Comparison of ENCODE assay signal across 14 mouse cellular contexts in the genomic region with DNA sequence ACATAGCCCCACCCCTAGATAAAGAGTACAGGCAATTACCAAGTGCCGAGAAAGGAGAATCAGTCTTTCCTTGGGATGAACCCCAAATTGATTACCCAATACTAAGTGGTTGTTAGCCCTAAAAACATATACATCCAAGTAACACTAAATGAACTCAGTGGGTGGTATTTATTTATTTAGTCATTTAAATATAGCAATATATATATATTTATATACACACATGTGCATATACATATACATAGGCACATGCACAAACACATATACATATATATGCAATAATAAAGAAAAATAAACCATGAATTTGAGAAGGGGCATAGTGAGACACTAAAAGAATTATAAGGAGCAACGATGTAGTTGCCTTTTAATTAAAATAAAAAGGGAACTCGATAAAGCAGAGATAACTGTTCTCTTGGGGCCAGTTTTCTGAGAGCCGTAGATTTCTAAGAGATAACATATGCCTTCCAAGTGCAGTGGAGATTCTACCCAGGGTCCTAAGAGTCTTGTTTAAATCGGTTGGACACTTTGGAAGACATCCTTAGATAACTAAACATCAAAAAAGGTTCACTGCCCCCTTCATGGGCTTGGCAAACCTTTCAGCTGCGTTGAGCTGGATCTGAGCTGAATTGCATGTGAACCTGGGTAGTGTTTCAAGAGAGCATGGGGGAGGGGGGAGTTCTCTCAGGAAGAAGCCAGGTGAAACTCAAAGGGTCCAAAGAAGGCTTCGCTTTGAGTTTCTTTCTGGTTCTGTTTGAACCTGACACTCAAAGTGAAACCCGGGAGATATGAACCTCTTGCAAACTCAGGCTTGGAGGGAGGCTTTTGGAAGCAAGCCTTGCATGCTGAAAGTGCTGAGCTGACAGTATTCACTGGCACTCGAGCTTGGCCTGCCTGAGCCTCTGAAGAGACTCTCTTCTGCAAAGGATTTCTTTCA.
DNase-seq lines count a peak whose midpoint lies in the region; ATAC-seq and TF ChIP-seq lines count a peak whose summit lies in the region.
"Had no signal": no experiment of that assay in that cellular context is flagged by ENCODE, and none has a peak within 500 bp of the region (broad histone marks: within the 10 kb centered on the region; RNA-seq: fewer than 3 reads in every experiment).

No protein-coding gene starts in this region.

- DNase-seq in limb, embryonic 10.5 days (ENCODE audit: low spot score), result no peak
- no peak for DNase-seq in CH12.LX (ENCODE audit: extremely low read depth)
- DNase-seq in induced T-regulatory cell, adult 2 months (ENCODE audit: low read depth), result peak; percentile 63
- no peak for DNase-seq in layer of hippocampus, adult 9-11 months
- DNase-seq in gastrocnemius, adult 2 months, result no peak
- no peak for DNase-seq in spleen, adult 18-20 months
- DNase-seq: cerebellum, adult 11-12 months; gastrocnemius, postnatal 25 days had no signal

- H3K4me3 ChIP-seq in limb, embryonic 13.5 days, result no peak overlapping the region
- H3K4me3 ChIP-seq in limb, embryonic 10.5 days, result no peak overlapping the region
- no peak overlapping the region for H3K4me3 ChIP-seq in CH12.LX (replicated peaks in 1 of 3; ENCODE audit: low read depth in 2 of 3, low read length in 2 of 3, poor library complexity in 1 of 3)
- H3K4me3 ChIP-seq in liver, embryonic 15.5 days (replicated peaks), result no peak overlapping the region
- no peak overlapping the region for H3K4me3 ChIP-seq in gastrocnemius, adult 2 months
- H3K4me3 ChIP-seq: heart, embryonic 13.5 days; hindbrain, embryonic 12.5 days; myocyte had no signal

- TF ChIP-seq POLR2A in CH12.LX (IDR thresholded peaks at IDR 0.05; ENCODE audit: low read depth, low read length), result no peak

- no peaks in the 10 kb centered on the region for H3K27me3 ChIP-seq in limb, embryonic 13.5 days
- H3K27me3 ChIP-seq in limb, embryonic 10.5 days (ENCODE audit: low read depth, poor library complexity, severe bottlenecking), result no peaks in the 10 kb centered on the region
- no peaks in the 10 kb centered on the region for H3K27me3 ChIP-seq in CH12.LX (replicated peaks)
- H3K27me3 ChIP-seq in liver, embryonic 15.5 days, result no peaks in the 10 kb centered on the region
- H3K27me3 ChIP-seq: heart, embryonic 13.5 days; hindbrain, embryonic 12.5 days had no signal

- no peak overlapping the region for H3K4me2 ChIP-seq in limb, embryonic 13.5 days (replicated peaks)
- H3K4me2 ChIP-seq in CH12.LX (ENCODE audit: insufficient read depth, low read depth, poor library complexity, severe bottlenecking), result peak overlapping the region; percentile 62; the same call in 1 of the 2 replicates
- H3K4me2 ChIP-seq in liver, embryonic 15.5 days, result no peak overlapping the region; the same call in 1 of the 2 replicates
- H3K4me2 ChIP-seq: heart, embryonic 13.5 days; hindbrain, embryonic 12.5 days had no signal

- no peaks in the 10 kb centered on the region for H3K79me2 ChIP-seq in CH12.LX (replicated peaks; ENCODE audit: control insufficient read depth, extremely low read depth, insufficient read depth, poor library complexity, severe bottlenecking)

- TF ChIP-seq RAD21 in CH12.LX (IDR thresholded peaks at IDR 0.05; ENCODE audit: low read depth, low read length), result no peak

- dilution Hi-C loops in CH12.LX (cut with MboI; ENCODE audit: extremely low pct_ligation_motif_present, extremely low pct_unique_long_range_greater_than_20kb, low sequenced_read_pairs), result no loop called here

- H3K9ac ChIP-seq in limb, embryonic 13.5 days, result no peak overlapping the region
- H3K9ac ChIP-seq in CH12.LX (ENCODE audit: insufficient read depth, low read depth), result no peak overlapping the region
- no peak overlapping the region for H3K9ac ChIP-seq in liver, embryonic 15.5 days
- H3K9ac ChIP-seq: heart, embryonic 13.5 days; hindbrain, embryonic 12.5 days had no signal

- TF ChIP-seq EP300 in CH12.LX (IDR thresholded peaks at IDR 0.05; ENCODE audit: low read length), result peak; percentile 75

- intact Hi-C loops in gastrocnemius, adult 2 months (cut with DNase I), result no loop called here

- 64% methylated on average over 9 of the region's 9 CpGs for WGBS in limb, embryonic 13.5 days
- WGBS in limb, embryonic 10.5 days, result 78% methylated on average over 9 of the region's 9 CpGs
- WGBS in liver, embryonic 15.5 days (ENCODE audit: insufficient replicate concordance), result 37% methylated on average over 9 of the region's 9 CpGs

- in situ Hi-C loops in CH12.LX (cut with MboI; ENCODE audit: low pct_ligation_motif_present, low pct_unique_long_range_greater_than_20kb, low sequenced_read_pairs), result no loop called here

- H3K9me3 ChIP-seq in limb, embryonic 13.5 days, result peaks cover 5% of the 10 kb centered on the region; the same call in 1 of the 2 replicates
- H3K9me3 ChIP-seq in limb, embryonic 10.5 days (replicated peaks), result 0 out of 2 replicates have a peak, but pooled peaks cover 4% of the 10 kb centered on the region
- peaks cover 5% of the 10 kb centered on the region for H3K9me3 ChIP-seq in CH12.LX (replicated peaks; ENCODE audit: low read length)
- no peaks in the 10 kb centered on the region for H3K9me3 ChIP-seq in liver, embryonic 15.5 days (replicated peaks)
- H3K9me3 ChIP-seq: heart, embryonic 13.5 days had no signal

- peaks cover 8% of the 10 kb centered on the region; the same call in 1 of the 2 replicates for H3K4me1 ChIP-seq in limb, embryonic 13.5 days
- H3K4me1 ChIP-seq in limb, embryonic 10.5 days, result no peaks in the 10 kb centered on the region
- H3K4me1 ChIP-seq in CH12.LX (ENCODE audit: control insufficient read depth in 1 of 2, insufficient read depth in 2 of 2), result peaks cover 2 to 45% of the 10 kb centered on the region in 2 experiments; a peak in 3 of 4 replicates
- peaks cover 38% of the 10 kb centered on the region for H3K4me1 ChIP-seq in liver, embryonic 15.5 days (replicated peaks)
- H3K4me1 ChIP-seq: heart, embryonic 13.5 days; hindbrain, embryonic 12.5 days had no signal

- H3K36me3 ChIP-seq in limb, embryonic 13.5 days, result no peaks in the 10 kb centered on the region
- no peaks in the 10 kb centered on the region for H3K36me3 ChIP-seq in limb, embryonic 10.5 days
- no peaks in the 10 kb centered on the region for H3K36me3 ChIP-seq in CH12.LX (replicated peaks in 1 of 2; ENCODE audit: control insufficient read depth in 1 of 2, insufficient read depth in 1 of 2, low read length in 1 of 2)
- no peaks in the 10 kb centered on the region for H3K36me3 ChIP-seq in liver, embryonic 15.5 days (replicated peaks)
- H3K36me3 ChIP-seq: heart, embryonic 13.5 days; hindbrain, embryonic 12.5 days had no signal

- no peak; the same call in 1 of the 2 replicates for ATAC-seq in limb, embryonic 13.5 days (ENCODE audit: low FRiP score, low read depth)
- ATAC-seq in liver, embryonic 15.5 days (ENCODE audit: insufficient read depth), result peak; percentile 26; the same call in 1 of the 2 replicates
- ATAC-seq: forebrain, embryonic 16.5 days had no signal

- no peak for TF ChIP-seq CTCF in CH12.LX (conservative IDR thresholded peaks at IDR 0.05 in 1 of 2, IDR thresholded peaks at IDR 0.05 in 1 of 2; ENCODE audit: low read depth in 2 of 2, low read length in 2 of 2)
- TF ChIP-seq CTCF in gastrocnemius, adult 2 months (IDR thresholded peaks at IDR 0.05), result no peak

- H3K27ac ChIP-seq in limb, embryonic 13.5 days, result peak overlapping the region; percentile 15; the same call in 1 of the 2 replicates
- H3K27ac ChIP-seq in limb, embryonic 10.5 days, result no peak overlapping the region
- H3K27ac ChIP-seq in CH12.LX (ENCODE audit: insufficient read depth, low read depth), result no peak overlapping the region
- peak overlapping the region; percentile 83 for H3K27ac ChIP-seq in liver, embryonic 15.5 days (replicated peaks)
- H3K27ac ChIP-seq in gastrocnemius, adult 2 months, result no peak overlapping the region
- H3K27ac ChIP-seq: heart, embryonic 13.5 days; hindbrain, embryonic 12.5 days had no signal

TF ChIP-seq in CH12.LX, 34 proteins besides CTCF, POLR2A, EP300 and RAD21:
- 0 out of 2 replicates have a peak, but pooled peaks have one; percentile 16 for TF ChIP-seq ETS1 (conservative IDR thresholded peaks at IDR 0.05; ENCODE audit: low read depth, low read length)
- TF ChIP-seq JUND (conservative IDR thresholded peaks at IDR 0.05; ENCODE audit: low read depth, low read length), result 0 out of 2 replicates have a peak, but pooled peaks have one; percentile 43
- peak; percentile 99 for TF ChIP-seq MAFK (IDR thresholded peaks at IDR 0.05; ENCODE audit: insufficient replicate concordance, low read length)
- no peak for TF ChIP-seq PAX5 (IDR thresholded peaks at IDR 0.05; ENCODE audit: low read length)
- TF ChIP-seq ZC3H11A (IDR thresholded peaks at IDR 0.05; ENCODE audit: low read depth, low read length), result no peak
- TF ChIP-seq CHD2 (IDR thresholded peaks at IDR 0.05; ENCODE audit: low read length), result peak; percentile 57; the same call in 1 of the 2 replicates
- peak; percentile 27; the same call in 1 of the 2 replicates for TF ChIP-seq BHLHE40 (IDR thresholded peaks at IDR 0.05; ENCODE audit: low read depth, low read length)
- TF ChIP-seq MAZ (IDR thresholded peaks at IDR 0.05; ENCODE audit: low read depth, low read length), result no peak
- peak; percentile 56; the same call in 1 of the 2 replicates for TF ChIP-seq IRF4 (IDR thresholded peaks at IDR 0.05; ENCODE audit: low read depth, low read length)
- no peak for TF ChIP-seq MAX (IDR thresholded peaks at IDR 0.05; ENCODE audit: low read length)
- TF ChIP-seq ZKSCAN1 (IDR thresholded peaks at IDR 0.05; ENCODE audit: borderline replicate concordance, low read depth, low read length), result no peak
- TF ChIP-seq UBTF (IDR thresholded peaks at IDR 0.05; ENCODE audit: low read depth, low read length), result no peak
- TF ChIP-seq CHD1 (IDR thresholded peaks at IDR 0.05; ENCODE audit: low read depth, low read length), result no peak

Comparison
In these comparisons a context has a peak if more than half of its experiments do, and no peak if none do; other contexts are left out.
1. H3K27ac ChIP-seq: peak in limb, embryonic 13.5 days (single experiment) and liver, embryonic 15.5 days (single experiment); none in limb, embryonic 10.5 days (single experiment), CH12.LX (single experiment) and gastrocnemius, adult 2 months (single experiment).